Mouse (Mus musculus) heart, postnatal 0 days (tissue): Measurements from ENCODE around the gene Cyp17a1. TPM values are rescaled to one million over a fixed set of nuclear protein-coding genes. Genes with fewer than 3 reads are reported as not detected.

Experiments
- ATAC-seq: fragments of 200-750 bp; cut with Nextera tagmentation; 2 replicates; pipeline ENCODE4 v1.8.0; 2017; ENCODE audit warnings: low read depth, moderate number of reproducible peaks, moderate library complexity; ENCODE audit not compliant: insufficient read depth
- DNase-seq: peaks from one replicate; pipeline ENCODE4 v3.0.0-alpha.2; 2016; ENCODE audit warnings: low spot score
- H3K27ac ChIP-seq: fragments of 300-500 bp; sonication (generic); 2 replicates; pipeline ENCODE4 v1.5.1; 2014; ENCODE audit warnings: low read depth, mild to moderate bottlenecking
- H3K27me3 ChIP-seq: fragments of 300-500 bp; sonication (generic); 2 replicates; pipeline ENCODE4 v1.6.1; 2014; ENCODE audit warnings: low read length, mixed read lengths; ENCODE audit not compliant: control insufficient read depth, insufficient read depth
- H3K36me3 ChIP-seq: fragments of 300-500 bp; sonication (generic); replicated peaks from 2 replicates; pipeline ENCODE4 v1.6.1; 2014; ENCODE audit warnings: low read length, mixed read lengths; ENCODE audit not compliant: control insufficient read depth, insufficient read depth
- H3K4me1 ChIP-seq: fragments of 300-500 bp; sonication (generic); 2 replicates; pipeline ENCODE4 v1.6.1; 2014; ENCODE audit warnings: antibody characterized with exemption; ENCODE audit not compliant: control insufficient read depth, insufficient read depth
- H3K4me2 ChIP-seq: fragments of 300-500 bp; sonication (generic); 2 replicates; pipeline ENCODE4 v1.6.1; 2014; ENCODE audit warnings: low read depth, mild to moderate bottlenecking, low read length, moderate library complexity
- H3K4me3 ChIP-seq: fragments of 300-500 bp; sonication (generic); 2 replicates; pipeline ENCODE4 v1.5.1; 2014; ENCODE audit warnings: low read depth, low read length
- H3K9ac ChIP-seq: fragments of 300-500 bp; sonication (generic); replicated peaks from 2 replicates; pipeline ENCODE4 v1.6.1; 2014; ENCODE audit warnings: low read depth, low read length, mixed read lengths
- H3K9me3 ChIP-seq: fragments of 300-500 bp; sonication (generic); replicated peaks from 2 replicates; pipeline ENCODE4 v1.6.1; 2016; ENCODE audit warnings: low read length; ENCODE audit not compliant: control insufficient read depth
- CTCF ChIP-seq: IDR thresholded peaks from 2 replicates; pipeline ENCODE4 v1.5.1; 2016; ENCODE audit warnings: antibody characterized with exemption, control low read depth, low read depth
- EP300 ChIP-seq: IDR thresholded peaks from 2 replicates; pipeline ENCODE4 v1.6.1; 2016; ENCODE audit warnings: antibody characterized with exemption, low read depth
- WGBS: fragments of 180-500 bp; shearing (Covaris S2); extraction: QIAGEN DNeasy Blood & Tissue Kit; methylation state at CpG from one replicate; pipeline ENCODE4 v1.1.7; 2014; 5-methylcytosine and 5-hydroxymethylcytosine counted together
- polyA plus RNA-seq: library from polyadenylated mRNA; unstranded; fragments of >200 nt; fragmentation: Nextera tagmentation; extraction: Ambion mirVana; gene quantifications from 2 replicates; pipeline ENCODE4 v1.2.1, GENCODE M21; 2015
- total RNA-seq: library from RNA; depleted of rRNA; stranded (reverse); fragments of >200 nt; gene quantifications from 2 replicates; pipeline ENCODE4 v1.2.3, GENCODE M21; 2014; ENCODE audit warnings: low replicate concordance

The Cyp17a1 gene
- total and polyA plus RNA-seq, 2 experiments from 2014 or later: 0.68 to 3.9 TPM

DNA sequence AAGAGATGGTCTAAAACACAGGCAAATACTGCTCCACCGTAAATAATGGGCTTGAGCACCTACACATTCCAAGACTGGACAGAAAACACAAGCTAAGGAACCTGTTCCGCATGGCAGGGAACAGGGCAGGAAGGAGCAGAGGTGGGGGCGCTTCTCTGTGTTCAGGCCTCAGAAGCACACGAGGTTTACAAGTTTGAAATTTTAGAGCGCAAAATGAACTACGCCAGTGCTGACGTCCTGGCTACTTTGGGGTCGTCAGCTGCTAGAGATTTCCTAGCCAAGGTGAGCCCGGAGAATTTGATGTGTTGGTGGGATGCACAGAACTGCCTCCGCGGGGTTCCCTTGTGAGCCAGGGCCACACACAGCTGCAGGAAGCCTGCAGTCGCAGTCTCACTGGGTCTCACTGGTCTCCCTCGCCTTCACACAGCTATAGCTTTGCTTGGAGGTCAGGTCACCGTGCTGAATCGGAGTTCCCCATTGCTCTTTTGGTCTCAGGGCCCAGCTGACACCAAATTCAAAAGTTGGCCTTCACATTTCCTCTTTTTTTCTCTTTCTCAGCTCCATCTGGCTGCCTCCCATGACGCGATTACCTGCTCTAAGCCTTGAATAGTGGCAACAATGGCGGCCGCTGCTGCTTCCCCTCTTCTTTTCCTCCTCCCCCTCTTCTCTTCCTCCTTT, 25.0 kb upstream of the Cyp17a1 start:
- DNase-seq (no peak), ATAC-seq (no peak)
- no peak overlapping the region for H3K27ac ChIP-seq
- WGBS: 59% methylated on average over 19 of the region's 19 CpGs
- H3K4me2 ChIP-seq: no peak overlapping the region
- H3K9me3 ChIP-seq: no peaks in the 10 kb centered on the region
- H3K4me1 ChIP-seq: no peaks in the 10 kb centered on the region
- no peaks in the 10 kb centered on the region for H3K27me3 ChIP-seq
- no peak overlapping the region for H3K9ac ChIP-seq
- H3K4me3 ChIP-seq: no peak overlapping the region
- no peak for TF ChIP-seq CTCF
- no peak for TF ChIP-seq EP300
- peaks cover 17% of the 10 kb centered on the region; the same call in 1 of the 2 replicates for H3K36me3 ChIP-seq

DNA sequence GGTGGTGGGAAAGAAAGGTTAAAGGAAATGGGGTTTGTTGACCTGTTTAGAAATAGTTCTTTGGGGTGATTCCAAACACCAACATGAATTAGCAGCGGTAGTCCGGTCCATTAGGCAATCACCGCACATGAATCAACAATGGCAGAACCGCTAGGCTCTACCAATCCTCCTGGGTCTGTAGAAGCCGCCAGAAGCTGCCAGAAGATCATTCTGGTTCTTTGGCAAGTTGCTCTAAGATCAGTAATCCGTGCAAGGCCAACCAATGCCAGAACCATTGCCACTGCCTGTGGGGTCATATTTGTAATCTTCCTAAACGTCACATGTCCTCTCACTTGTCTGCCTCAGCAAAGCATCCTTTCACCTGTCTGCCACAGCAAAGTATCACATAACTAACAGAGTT, 24.0 kb upstream of the Cyp17a1 start:
- no peak for ATAC-seq

DNA sequence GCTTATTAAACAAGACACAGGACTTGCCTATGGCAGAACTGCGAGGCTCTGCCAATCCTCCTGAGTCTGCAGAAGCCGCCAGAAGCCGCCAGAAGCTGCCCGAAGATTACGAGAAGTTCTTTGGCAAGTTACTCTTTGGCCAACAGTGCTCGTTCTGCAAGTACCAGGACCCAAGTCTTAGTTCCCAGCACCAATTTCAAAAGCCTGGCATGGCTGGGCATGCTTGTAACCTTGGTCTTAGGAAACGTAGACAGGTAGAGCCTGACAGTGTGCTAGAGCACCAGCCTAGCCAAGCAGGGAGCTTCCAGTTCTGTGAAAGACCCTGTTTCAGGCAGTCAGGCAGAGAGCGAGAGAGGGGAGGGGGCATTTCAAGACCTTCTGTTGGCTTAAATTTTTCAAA, 23.5 kb upstream of the Cyp17a1 start:
- H3K4me1 ChIP-seq: no peaks in the 10 kb centered on the region
- no peak for TF ChIP-seq EP300
- no peak for TF ChIP-seq CTCF
- H3K9ac ChIP-seq: no peak overlapping the region
- DNase-seq (no peak), ATAC-seq (no peak)
- H3K9me3 ChIP-seq: no peaks in the 10 kb centered on the region
- H3K4me3 ChIP-seq: no peak overlapping the region
- H3K4me2 ChIP-seq: no peak overlapping the region
- H3K27me3 ChIP-seq: no peaks in the 10 kb centered on the region
- H3K36me3 ChIP-seq: peaks cover 13% of the 10 kb centered on the region; the same call in 1 of the 2 replicates
- whole genome bisulfite sequencing: 94% methylated on average over 8 of the region's 8 CpGs
- H3K27ac ChIP-seq: no peak overlapping the region

More for the DNA sequence above, 24.0 kb upstream of the Cyp17a1 start:
- DNase-seq: no peak
- H3K4me3 ChIP-seq: no peak overlapping the region
- no peaks in the 10 kb centered on the region for H3K4me1 ChIP-seq
- no peak for TF ChIP-seq CTCF
- no peak for TF ChIP-seq EP300
- H3K4me2 ChIP-seq: no peak overlapping the region
- H3K9me3 ChIP-seq: no peaks in the 10 kb centered on the region
- 92% methylated on average over 7 of the region's 7 CpGs for WGBS
- H3K9ac ChIP-seq: no peak overlapping the region
- no peak overlapping the region for H3K27ac ChIP-seq
- no peaks in the 10 kb centered on the region for H3K27me3 ChIP-seq
- H3K36me3 ChIP-seq: peaks cover 14% of the 10 kb centered on the region; the same call in 1 of the 2 replicates

DNA sequence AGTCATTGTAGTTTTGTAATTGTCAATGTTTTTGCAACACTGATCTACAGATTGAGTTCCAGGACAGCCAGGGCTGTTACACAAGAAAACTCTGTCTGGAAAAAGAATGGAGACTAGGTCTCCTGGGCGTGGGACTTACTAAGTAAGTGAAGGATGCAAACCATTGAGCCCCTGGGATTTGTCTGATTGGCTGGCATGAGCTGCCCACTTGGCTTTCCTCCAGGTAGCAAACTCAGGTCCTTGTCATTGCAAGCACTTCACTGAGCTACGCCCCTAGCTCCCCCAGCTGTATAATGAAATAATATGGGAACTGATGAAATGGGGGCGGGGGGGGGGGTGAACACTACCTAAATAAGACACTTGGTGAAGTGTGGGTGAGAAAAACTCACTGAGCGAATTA, 20.2 kb upstream of the Cyp17a1 start:
- Histone ChIP-seq H3K27ac (no peak overlapping the region), H3K9ac (no peak overlapping the region), H3K27me3 (no peaks in the 10 kb centered on the region), H3K9me3 (no peaks in the 10 kb centered on the region), H3K36me3 (no peaks in the 10 kb centered on the region), H3K4me3 (no peak overlapping the region), H3K4me1 (peaks cover 8% of the 10 kb centered on the region; the same call in 1 of the 2 replicates), H3K4me2 (no peak overlapping the region)
- 80% methylated on average over 4 of the region's 4 CpGs for WGBS
- TF ChIP-seq EP300 (no peak), CTCF (no peak)
- no peak for ATAC-seq
- no peak for DNase-seq

DNA sequence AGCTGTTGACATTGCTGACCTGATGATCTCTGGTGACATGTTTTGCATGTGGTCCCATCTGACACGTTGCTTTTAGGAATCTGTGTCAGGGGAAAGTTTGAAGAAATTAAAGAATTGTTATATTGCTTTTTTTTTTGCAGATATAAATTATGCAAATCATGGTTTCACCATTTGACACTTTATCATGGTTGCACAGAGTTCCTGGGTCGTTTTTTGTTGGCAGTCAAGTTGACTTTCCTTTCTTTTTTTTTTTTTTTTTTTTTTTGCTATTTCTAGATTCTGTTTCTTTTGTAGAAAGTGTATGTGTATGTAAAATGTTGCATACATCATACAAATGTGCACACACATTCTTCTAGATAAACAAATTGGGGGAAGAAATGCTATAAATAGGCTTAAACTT, 18.1 kb upstream of the Cyp17a1 start:
- Histone ChIP-seq H3K4me2 (no peak overlapping the region), H3K4me1 (peaks cover 8% of the 10 kb centered on the region; the same call in 1 of the 2 replicates), H3K36me3 (no peaks in the 10 kb centered on the region), H3K4me3 (no peak overlapping the region), H3K9me3 (no peaks in the 10 kb centered on the region), H3K27ac (no peak overlapping the region), H3K9ac (no peak overlapping the region), H3K27me3 (no peaks in the 10 kb centered on the region)
- TF ChIP-seq CTCF (no peak), EP300 (no peak)
- DNase-seq (no peak), ATAC-seq (no peak)
- WGBS: 57% methylated on average over 2 of the region's 2 CpGs

DNA sequence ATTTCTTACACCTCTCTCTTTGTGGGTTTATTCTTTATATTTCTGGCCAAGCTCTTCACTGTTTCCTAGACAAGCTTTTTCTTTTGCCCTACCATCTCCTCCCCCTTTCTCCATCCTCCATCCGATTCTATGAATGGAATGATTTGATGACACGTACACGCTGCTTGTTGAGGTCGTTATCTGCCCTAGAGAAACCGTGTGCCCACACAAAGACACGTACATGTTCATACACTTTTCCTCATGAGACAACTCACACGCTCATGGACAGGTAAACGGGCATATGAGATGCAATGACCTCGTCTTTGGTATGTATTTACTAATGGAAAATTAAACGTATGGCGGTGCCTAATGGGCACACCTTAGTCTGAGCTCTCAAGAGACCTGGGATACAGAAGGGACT, 17.4 kb upstream of the Cyp17a1 start:
- DNase-seq: no peak
- Histone ChIP-seq H3K4me2 (peak overlapping the region; percentile 72), H3K9me3 (no peaks in the 10 kb centered on the region), H3K27ac (peak overlapping the region; percentile 76; the same call in 1 of the 2 replicates), H3K36me3 (no peaks in the 10 kb centered on the region), H3K4me3 (peak overlapping the region; percentile 92), H3K9ac (peak overlapping the region; percentile 71), H3K27me3 (no peaks in the 10 kb centered on the region), H3K4me1 (peaks cover 8% of the 10 kb centered on the region; the same call in 1 of the 2 replicates)
- WGBS: 70% methylated on average over 11 of the region's 11 CpGs
- TF ChIP-seq EP300 (no peak), CTCF (no peak)
- ATAC-seq: no peak
